Mouse (Mus musculus) heart, adult 2 months (tissue): ENCODE results near the gene Zfp385a. TPM values are rescaled to one million over a fixed set of nuclear protein-coding genes. Genes with fewer than 3 reads are reported as not detected.

Experiments used
- DNase-seq, 2 experiments: peaks; one replicate each; pipeline ENCODE4 v3.0.0; 2021
- H3K27ac ChIP-seq: fragments of 200-600 bp; 2 replicates; pipeline ENCODE4 v1.8.1; 2022
- H3K27me3 ChIP-seq: fragments of 200-500 bp; 2 replicates; pipeline ENCODE4 v1.6.1; 2012; ENCODE audit warnings: mild to moderate bottlenecking, low read length, inconsistent platforms, mixed read lengths; ENCODE audit not compliant: control insufficient read depth, insufficient read depth
- H3K36me3 ChIP-seq: fragments of 200-500 bp; 2 replicates; pipeline ENCODE4 v1.6.1; 2012; ENCODE audit warnings: low read length, inconsistent platforms; ENCODE audit not compliant: control insufficient read depth, insufficient read depth
- H3K4me1 ChIP-seq: fragments of 200-500 bp; 2 replicates; pipeline ENCODE4 v1.6.1; 2011; ENCODE audit warnings: low read length; ENCODE audit not compliant: control insufficient read depth, insufficient read depth
- H3K4me3 ChIP-seq: fragments of 200-600 bp; 2 replicates; pipeline ENCODE4 v1.8.1; 2022
- H3K79me2 ChIP-seq: fragments of 200-500 bp; replicated peaks from 2 replicates; pipeline ENCODE4 v1.6.1; 2012; ENCODE audit warnings: mild to moderate bottlenecking, inconsistent platforms, low read length, moderate library complexity, mixed read lengths; ENCODE audit not compliant: control insufficient read depth, insufficient read depth
- H3K9ac ChIP-seq: fragments of 200-500 bp; 2 replicates; pipeline ENCODE4 v1.6.1; 2012; ENCODE audit warnings: low read depth, mild to moderate bottlenecking, control low read depth, inconsistent platforms, low read length, mixed read lengths
- CTCF ChIP-seq: fragments of 200-600 bp; IDR thresholded peaks from 2 replicates; pipeline ENCODE4 v1.8.1; 2022; ENCODE audit warnings: antibody characterized with exemption, mild to moderate bottlenecking, moderate library complexity
- EP300 ChIP-seq: fragments of 200-500 bp; IDR thresholded peaks from 2 replicates; pipeline ENCODE4 v1.6.1; 2011; ENCODE audit warnings: low read depth, low read length, control low read depth; ENCODE audit not compliant: insufficient read depth
- POLR2A ChIP-seq: fragments of 200-500 bp; IDR thresholded peaks from 2 replicates; pipeline ENCODE4 v1.6.1; 2011; ENCODE audit warnings: mild to moderate bottlenecking, low read depth, low read length, control low read depth; ENCODE audit not compliant: insufficient read depth
- WGBS: fragments of 180-500 bp; shearing (Covaris S2); methylation state at CpG from one replicate; pipeline ENCODE4 v1.1.7; 2018; 5-methylcytosine and 5-hydroxymethylcytosine counted together
- intact Hi-C: fragments of 180-260 bp; cut with DNase I; formaldehyde crosslinking; loops from one replicate; pipeline ENCODE4 v1.15.1; 2025
- polyA plus RNA-seq: library from polyadenylated mRNA; depleted of rRNA; stranded (reverse); fragments of >200 nt; gene quantifications from 2 replicates; pipeline ENCODE4 v1.2.3, GENCODE M21; 2012
- total RNA-seq, 2 experiments: library from RNA; stranded (reverse); gene quantifications; 2 replicates each; pipeline ENCODE4 v1.2.3; 2021

Zfp385a gene
- total and polyA plus RNA-seq, 3 experiments: 10.1 to 12.0 (median 10.4) TPM

DNA sequence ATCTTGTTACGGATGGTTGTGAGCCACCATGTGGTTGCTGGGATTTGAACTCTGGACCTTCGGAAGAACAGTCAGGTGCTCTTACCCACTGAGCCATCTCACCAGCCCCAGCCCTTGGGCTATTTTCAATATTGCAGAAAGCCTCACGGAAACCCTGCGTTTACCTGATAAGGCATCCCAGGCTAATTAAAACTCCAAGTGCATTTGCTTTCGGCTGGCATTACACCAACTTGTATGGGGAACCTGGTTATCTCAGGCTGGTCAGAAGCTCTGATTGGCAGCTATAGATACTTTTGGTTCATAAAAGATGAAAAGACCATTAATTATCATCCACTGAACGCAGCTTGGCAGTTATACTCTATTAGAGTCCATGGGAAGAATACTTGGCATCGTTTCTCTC lies 22.4 kb upstream of the Zfp385a start:
- Histone ChIP-seq H3K9ac (no peak overlapping the region), H3K4me3 (no peak overlapping the region), H3K4me1 (peaks cover 36% of the 10 kb centered on the region), H3K36me3 (peaks cover 18% of the 10 kb centered on the region), H3K79me2 (peaks cover 7% of the 10 kb centered on the region), H3K27me3 (no peaks in the 10 kb centered on the region), H3K27ac (peak overlapping the region; percentile 45; the same call in 1 of the 2 replicates)
- intact Hi-C loops: no loop called here
- 49% methylated on average over 7 of the region's 7 CpGs for WGBS
- no peak for TF ChIP-seq CTCF
- TF ChIP-seq EP300: no peak
- TF ChIP-seq POLR2A: no peak
- no peak for DNase-seq

- no peak overlapping the region; the same call in 1 of the 2 replicates for H3K9ac ChIP-seq
- H3K27ac ChIP-seq: peak overlapping the region; percentile 48
- DNase-seq: no peak
- no peaks in the 10 kb centered on the region for H3K27me3 ChIP-seq
- H3K4me3 ChIP-seq: no peak overlapping the region
- peaks cover 40% of the 10 kb centered on the region for H3K4me1 ChIP-seq
- TF ChIP-seq CTCF: no peak
- no peak for TF ChIP-seq POLR2A
- no peak for TF ChIP-seq EP300
- 22% methylated on average over 1 of the region's 1 CpGs for WGBS
- H3K36me3 ChIP-seq: peaks cover 18% of the 10 kb centered on the region
- intact Hi-C loops: no loop called here
- peaks cover 7% of the 10 kb centered on the region for H3K79me2 ChIP-seq
Measured at GRCm38 (mm10) chr15:103361269-103361668, 21.4 kb upstream of the Zfp385a start.

DNA sequence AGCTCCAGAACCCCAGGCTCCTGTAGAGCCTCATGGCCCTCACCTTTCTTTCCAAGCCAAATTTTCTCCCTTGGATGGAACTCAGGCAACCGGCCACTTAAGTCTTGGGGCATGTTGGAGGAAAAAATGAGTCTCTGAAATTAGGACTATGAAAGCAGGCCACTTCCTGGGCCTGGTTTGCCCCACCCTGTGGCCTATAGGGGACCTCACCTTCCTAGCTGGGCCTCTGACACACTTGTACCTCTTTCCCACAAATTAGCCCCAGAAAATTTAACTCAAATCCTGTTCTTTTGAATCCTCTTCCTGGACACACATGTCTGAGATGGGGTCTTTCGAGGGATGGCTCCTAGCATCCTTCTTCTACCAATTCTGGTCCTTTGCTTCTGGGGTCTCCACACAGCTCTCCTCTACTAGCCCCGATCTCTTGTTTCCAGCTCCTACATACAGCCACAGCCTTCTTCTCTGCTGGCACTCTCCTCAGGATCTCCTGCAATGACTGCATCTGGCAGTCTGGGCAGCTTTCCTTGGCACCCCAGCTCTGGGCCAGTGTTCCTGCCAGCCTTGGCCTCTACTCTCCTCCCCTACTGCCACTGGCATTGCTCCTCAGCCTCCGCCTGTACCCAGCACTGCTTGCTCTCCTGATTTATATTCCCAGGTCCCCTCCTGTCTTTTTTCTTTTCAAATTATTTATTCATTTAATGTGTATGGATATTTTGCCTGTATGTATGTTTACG lies 20.1 kb upstream of the Zfp385a start:
- no peaks in the 10 kb centered on the region; the same call in 1 of the 2 replicates for H3K79me2 ChIP-seq
- DNase-seq: peak; percentile 65 to 78
- no peak overlapping the region for H3K4me3 ChIP-seq
- peaks cover 44% of the 10 kb centered on the region for H3K4me1 ChIP-seq
- peak overlapping the region; percentile 27 for H3K9ac ChIP-seq
- H3K27me3 ChIP-seq: no peaks in the 10 kb centered on the region
- intact Hi-C loops: no loop called here
- TF ChIP-seq POLR2A (peak; percentile 54), CTCF (no peak)
- H3K36me3 ChIP-seq: peaks cover 23% of the 10 kb centered on the region
- H3K27ac ChIP-seq: peak overlapping the region; percentile 84
- WGBS: 64% methylated on average over 5 of the region's 5 CpGs

- Histone ChIP-seq H3K4me3 (no peak overlapping the region), H3K27me3 (no peaks in the 10 kb centered on the region), H3K9ac (no peak overlapping the region), H3K79me2 (no peaks in the 10 kb centered on the region; the same call in 1 of the 2 replicates), H3K27ac (peak overlapping the region; percentile 84), H3K36me3 (peaks cover 23% of the 10 kb centered on the region), H3K4me1 (peaks cover 41% of the 10 kb centered on the region)
- DNase-seq: peak in 1 of 2 experiments; percentile 57
- intact Hi-C loops: no loop called here
- 18% methylated on average over 1 of the region's 1 CpGs for WGBS
- TF ChIP-seq EP300 (0 out of 2 replicates have a peak, but pooled peaks have one; percentile 7), POLR2A (0 out of 2 replicates have a peak, but pooled peaks have one; percentile 4), CTCF (no peak)
Measured at GRCm38 (mm10) chr15:103359122-103359510, 19.2 kb upstream of the Zfp385a start.

- Histone ChIP-seq H3K4me3 (no peak overlapping the region), H3K27me3 (no peaks in the 10 kb centered on the region), H3K9ac (peak overlapping the region; percentile 15; the same call in 1 of the 2 replicates), H3K27ac (peak overlapping the region; percentile 84), H3K79me2 (no peaks in the 10 kb centered on the region; the same call in 1 of the 2 replicates), H3K36me3 (peaks cover 23% of the 10 kb centered on the region), H3K4me1 (peaks cover 39% of the 10 kb centered on the region)
- peak; percentile 14; the same call in 1 of the 2 replicates for TF ChIP-seq POLR2A
- TF ChIP-seq EP300: 0 out of 2 replicates have a peak, but pooled peaks have one; percentile 27
- TF ChIP-seq CTCF: peak; percentile 34
- DNase-seq: peak in 1 of 2 experiments; percentile 66
- intact Hi-C loops: no loop called here
- 24% methylated on average over 4 of the region's 4 CpGs for WGBS
Measured at GRCm38 (mm10) chr15:103358278-103359121, 18.6 kb upstream of the Zfp385a start.
